Mouse (Mus musculus): ENCODE measurements around the gene Tnpo2.

The Tnpo2 gene

GRCm38 (mm10) chr8:85027516-85027855 is 9.2 kb upstream of the Tnpo2 start:
- DNase-seq (ENCODE audit: low spot score in 2 of 2), result no peak

GRCm38 (mm10) chr8:85027922-85028321 is 8.8 kb upstream of the Tnpo2 start:
- DNase-seq (ENCODE audit: low spot score in 2 of 2), result no peak

- DNase-seq (ENCODE audit: low spot score in 2 of 2), result no peak
Measured at GRCm38 (mm10) chr8:85029271-85029670, 7.4 kb upstream of the Tnpo2 start.

- no peak for DNase-seq (ENCODE audit: low spot score in 2 of 2)
Measured at GRCm38 (mm10) chr8:85032622-85033311, 3.9 kb upstream of the Tnpo2 start.

GRCm38 (mm10) chr8:85033867-85034266 is 2.8 kb upstream of the Tnpo2 start:
- no peak for DNase-seq (ENCODE audit: low spot score in 2 of 2)

GRCm38 (mm10) chr8:85034764-85035163 is 2.0 kb upstream of the Tnpo2 start:
- DNase-seq (ENCODE audit: low spot score in 2 of 2), result peak; percentile 67

- DNase-seq (ENCODE audit: low spot score in 2 of 2), result no peak
Measured at GRCm38 (mm10) chr8:85035165-85035727, 1.5 kb upstream of the Tnpo2 start.

- DNase-seq (ENCODE audit: low spot score in 2 of 2), result no peak
Measured at GRCm38 (mm10) chr8:85035728-85036310, 896 bp upstream of the Tnpo2 start.

- no peak for DNase-seq (ENCODE audit: low spot score in 2 of 2)
Measured at GRCm38 (mm10) chr8:85036381-85036717, 366 bp upstream of the Tnpo2 start.

- no peak for DNase-seq (ENCODE audit: low spot score in 2 of 2)
Measured at GRCm38 (mm10) chr8:85037366-85037680, 608 bp downstream of the Tnpo2 start.

- DNase-seq (ENCODE audit: low spot score in 2 of 2), result peak in 1 of 2 experiments; percentile 52
Measured at GRCm38 (mm10) chr8:85037681-85038531, 1.2 kb downstream of the Tnpo2 start.

- no peak for DNase-seq (ENCODE audit: low spot score in 2 of 2)
Measured at GRCm38 (mm10) chr8:85043619-85044018, 6.9 kb downstream of the Tnpo2 start.

GRCm38 (mm10) chr8:85057367-85057766 is 20.7 kb downstream of the Tnpo2 start:
- DNase-seq (ENCODE audit: low spot score in 2 of 2), result no peak

GRCm38 (mm10) chr8:85059879-85060616 is 23.3 kb downstream of the Tnpo2 start, which contains the start of gene Fbxw9:
Fbxw9 (plus strand) TSS chr8:85060055.
- peak; percentile 88 for DNase-seq (ENCODE audit: low spot score in 2 of 2)

- no peak for DNase-seq (ENCODE audit: low spot score in 2 of 2)
Measured at GRCm38 (mm10) chr8:85062603-85063002, 25.9 kb downstream of the Tnpo2 start.

- DNase-seq (ENCODE audit: low spot score in 2 of 2), result no peak
Measured at GRCm38 (mm10) chr8:85065213-85065612, 28.5 kb downstream of the Tnpo2 start.

GRCm38 (mm10) chr8:85067155-85067554 is 30.4 kb downstream of the Tnpo2 start:
- no peak for DNase-seq (ENCODE audit: low spot score in 2 of 2)

- DNase-seq (ENCODE audit: low spot score in 2 of 2), result no peak
Measured at GRCm38 (mm10) chr8:85067982-85068381, 31.3 kb downstream of the Tnpo2 start, which contains the start of gene Gm5741. Gm5741 (minus strand) TSS chr8:85067982.

- DNase-seq (ENCODE audit: low spot score in 2 of 2), result no peak
Measured at GRCm38 (mm10) chr8:85071041-85071440, 34.3 kb downstream of the Tnpo2 start.

- peak; percentile 88 to 91 for DNase-seq (ENCODE audit: low spot score in 2 of 2)
Measured at GRCm38 (mm10) chr8:85071514-85072281, 35.0 kb downstream of the Tnpo2 start, which contains the start of gene Dhps. Dhps (plus strand) TSS chr8:85071757.

GRCm38 (mm10) chr8:85072364-85072929 is 35.7 kb downstream of the Tnpo2 start:
- no peak for DNase-seq (ENCODE audit: low spot score in 2 of 2)

Measured in frontal cortex, postnatal 10 days (tissue).